Mouse (Mus musculus) left cerebral cortex, adult 8-10 months (tissue): ENCODE data around the gene Shroom2. TPM values are rescaled to one million over a fixed set of nuclear protein-coding genes. Genes with fewer than 3 reads are reported as not detected.
"Not testable (repeated sequence)": the region's sequence is repeated elsewhere in the genome, so short reads cannot be mapped to it uniquely, and the experiment has no call there.

ENCODE experiments used
- DNase-seq, 2 experiments: peaks; one replicate each; pipeline ENCODE4 v3.0.0; 2022; ENCODE audit warnings: low spot score in 2 of 2
- total RNA-seq, 4 experiments: library from RNA; stranded (reverse); gene quantifications; 2 replicates each; pipeline ENCODE4 v1.2.4; 2022

Shroom2 gene
- 100 to 1,000 TPM in 1 of 4 experiments, 10 to 100 TPM in 3; 91.7 to 112 (median 97.9) TPM for total RNA-seq

- DNase-seq, result no peak
Observed at GRCm38 (mm10) chrX:152768891-152769599, at the start of gene Shroom2. Gene Shroom2 (minus strand): TSS chrX:152769465.

- DNase-seq, result no peak
Observed at GRCm38 (mm10) chrX:152818996-152819395, 49.7 kb upstream of the Shroom2 start.

GRCm38 (mm10) chrX:152813339-152813738 lies 44.1 kb upstream of the Shroom2 start:
- no peak for DNase-seq

GRCm38 (mm10) chrX:152805317-152805716 lies 36.1 kb upstream of the Shroom2 start:
- no peak for DNase-seq

GRCm38 (mm10) chrX:152788611-152789010 lies 19.3 kb upstream of the Shroom2 start:
- no peak for DNase-seq

- no peak for DNase-seq
Observed at GRCm38 (mm10) chrX:152788129-152788528, 18.9 kb upstream of the Shroom2 start.

- no peak for DNase-seq
Observed at GRCm38 (mm10) chrX:152781720-152782403, 12.6 kb upstream of the Shroom2 start, which contains the start of gene Gpr143. Gene Gpr143 (plus strand): TSS chrX:152781921.

- DNase-seq, result no peak
Observed at GRCm38 (mm10) chrX:152769600-152770157, 414 bp upstream of the Shroom2 start.

GRCm38 (mm10) chrX:152764171-152764570 lies 5.1 kb downstream of the Shroom2 start:
- DNase-seq, result no peak

- no peak for DNase-seq
Observed at GRCm38 (mm10) chrX:152762855-152763254, 6.4 kb downstream of the Shroom2 start.

- DNase-seq, result no peak
Observed at GRCm38 (mm10) chrX:152762437-152762836, 6.8 kb downstream of the Shroom2 start.

GRCm38 (mm10) chrX:152756293-152756692 lies 13.0 kb downstream of the Shroom2 start:
- DNase-seq, result no peak

- DNase-seq, result no peak
Observed at GRCm38 (mm10) chrX:152755819-152756218, 13.4 kb downstream of the Shroom2 start.

- no peak for DNase-seq
Observed at GRCm38 (mm10) chrX:152745925-152746324, 23.3 kb downstream of the Shroom2 start.

- DNase-seq, result no peak
Observed at GRCm38 (mm10) chrX:152743642-152744041, 25.6 kb downstream of the Shroom2 start.

GRCm38 (mm10) chrX:152738759-152739368 lies 30.4 kb downstream of the Shroom2 start:
- no peak for DNase-seq

GRCm38 (mm10) chrX:152738191-152738590 lies 31.1 kb downstream of the Shroom2 start:
- DNase-seq, result no peak

- DNase-seq, result no peak
Observed at GRCm38 (mm10) chrX:152735283-152735682, 34.0 kb downstream of the Shroom2 start.

- no peak for DNase-seq
Observed at GRCm38 (mm10) chrX:152716693-152717092, 52.6 kb downstream of the Shroom2 start.

- DNase-seq, result not testable (repeated sequence)
Observed at GRCm38 (mm10) chrX:152710715-152711114, 58.5 kb downstream of the Shroom2 start.

GRCm38 (mm10) chrX:152708359-152708758 lies 60.9 kb downstream of the Shroom2 start:
- no peak for DNase-seq

- DNase-seq, result peak in 1 of 2 experiments; percentile 6
Observed at GRCm38 (mm10) chrX:152705397-152705796, 63.9 kb downstream of the Shroom2 start.
